Mouse (Mus musculus) embryonic fibroblast, embryonic 13.5 days (primary cell): Measurements from ENCODE around the gene Apmap. TPM values are rescaled to one million over a fixed set of nuclear protein-coding genes. Genes with fewer than 3 reads are reported as not detected.

Experiments
- H3K27ac ChIP-seq: 2 replicates; pipeline ENCODE4 v1.5.1; 2012; ENCODE audit warnings: low read length, control low read depth, inconsistent platforms; ENCODE audit not compliant: insufficient read depth
- H3K4me1 ChIP-seq: 2 replicates; pipeline ENCODE4 v1.6.1; 2011; ENCODE audit warnings: low read length; ENCODE audit not compliant: control insufficient read depth, insufficient read depth
- H3K4me3 ChIP-seq: 2 replicates; pipeline ENCODE4 v1.5.1; 2011; ENCODE audit warnings: mild to moderate bottlenecking, control low read depth, low read length; ENCODE audit not compliant: insufficient read depth
- CTCF ChIP-seq: IDR thresholded peaks from 2 replicates; pipeline ENCODE4 v1.5.1; 2011; ENCODE audit warnings: mild to moderate bottlenecking, control low read depth, low read length, moderate library complexity, borderline replicate concordance; ENCODE audit not compliant: insufficient read depth
- POLR2A ChIP-seq: IDR thresholded peaks from 2 replicates; pipeline ENCODE4 v1.6.1; 2011; ENCODE audit warnings: low read depth, mild to moderate bottlenecking, control low read depth, low read length, moderate library complexity
- polyA plus RNA-seq: library from polyadenylated mRNA; stranded (reverse); fragments of >200 nt; gene quantifications from 2 replicates; pipeline ENCODE4 v1.2.4, GENCODE M21; 2011; ENCODE audit warnings: low read depth; ENCODE audit not compliant: missing spikeins, insufficient read length

Apmap gene
- 15.2 and 19.4 TPM in 2 replicates for polyA plus RNA-seq

- H3K4me1 ChIP-seq = no peaks in the 10 kb centered on the region
- H3K27ac ChIP-seq = no peak within 1 kb of the TSS
- peak within 1 kb of the TSS; percentile 95 for H3K4me3 ChIP-seq
- TF ChIP-seq CTCF (no peak), POLR2A (peak; percentile 90)
These were observed at the start of gene Apmap for GRCm38 (mm10) chr2:150608087-150608799. TSS of gene Apmap (minus strand) at chr2:150608567.

GRCm38 (mm10) chr2:150656975-150657768, 48.8 kb upstream of the Apmap start:
- H3K27ac ChIP-seq = no peak overlapping the region
- no peak overlapping the region for H3K4me3 ChIP-seq
- TF ChIP-seq CTCF (no peak), POLR2A (no peak)
- H3K4me1 ChIP-seq = no peaks in the 10 kb centered on the region

GRCm38 (mm10) chr2:150656112-150656511, 47.7 kb upstream of the Apmap start:
- Histone ChIP-seq H3K4me3 (no peak overlapping the region), H3K4me1 (no peaks in the 10 kb centered on the region), H3K27ac (no peak overlapping the region)
- TF ChIP-seq CTCF (no peak), POLR2A (no peak)

GRCm38 (mm10) chr2:150655290-150655689, 46.9 kb upstream of the Apmap start:
- TF ChIP-seq POLR2A (no peak), CTCF (no peak)
- Histone ChIP-seq H3K4me1 (no peaks in the 10 kb centered on the region), H3K4me3 (no peak overlapping the region), H3K27ac (no peak overlapping the region)

- no peak for TF ChIP-seq CTCF
- Histone ChIP-seq H3K27ac (no peak overlapping the region), H3K4me3 (no peak overlapping the region), H3K4me1 (no peaks in the 10 kb centered on the region)
These were observed 46.4 kb upstream of the Apmap start for GRCm38 (mm10) chr2:150654814-150655213.

- Histone ChIP-seq H3K4me3 (no peak overlapping the region), H3K4me1 (no peaks in the 10 kb centered on the region), H3K27ac (no peak overlapping the region)
- no peak for TF ChIP-seq CTCF
- TF ChIP-seq POLR2A = no peak
These were observed 43.0 kb upstream of the Apmap start for GRCm38 (mm10) chr2:150651366-150651765.

- no peak overlapping the region for H3K27ac ChIP-seq
- TF ChIP-seq CTCF (no peak), POLR2A (no peak)
- H3K4me3 ChIP-seq = no peak overlapping the region
- H3K4me1 ChIP-seq = no peaks in the 10 kb centered on the region
These were observed 42.2 kb upstream of the Apmap start for GRCm38 (mm10) chr2:150650511-150651074.

GRCm38 (mm10) chr2:150648300-150648895, 40.0 kb upstream of the Apmap start:
- H3K4me1 ChIP-seq = no peaks in the 10 kb centered on the region
- TF ChIP-seq CTCF (no peak), POLR2A (no peak)
- H3K4me3 ChIP-seq = no peak overlapping the region
- no peak overlapping the region for H3K27ac ChIP-seq

GRCm38 (mm10) chr2:150647681-150648299, 39.4 kb upstream of the Apmap start:
- TF ChIP-seq CTCF = no peak
- no peak for TF ChIP-seq POLR2A
- no peak overlapping the region for H3K4me3 ChIP-seq
- H3K27ac ChIP-seq = no peak overlapping the region
- H3K4me1 ChIP-seq = no peaks in the 10 kb centered on the region
